Mouse (Mus musculus) regulatory T cell (primary cell): ENCODE data around the gene Nupl2.

ENCODE experiments used
- in situ Hi-C: fragments of 300-600 bp; cut with MboI, MseI; formaldehyde crosslinking; loops from one replicate; pipeline ENCODE4 v1.15.1; 2025; ENCODE audit warnings: high pct_unique_total_duplicates

Nupl2 gene

DNA sequence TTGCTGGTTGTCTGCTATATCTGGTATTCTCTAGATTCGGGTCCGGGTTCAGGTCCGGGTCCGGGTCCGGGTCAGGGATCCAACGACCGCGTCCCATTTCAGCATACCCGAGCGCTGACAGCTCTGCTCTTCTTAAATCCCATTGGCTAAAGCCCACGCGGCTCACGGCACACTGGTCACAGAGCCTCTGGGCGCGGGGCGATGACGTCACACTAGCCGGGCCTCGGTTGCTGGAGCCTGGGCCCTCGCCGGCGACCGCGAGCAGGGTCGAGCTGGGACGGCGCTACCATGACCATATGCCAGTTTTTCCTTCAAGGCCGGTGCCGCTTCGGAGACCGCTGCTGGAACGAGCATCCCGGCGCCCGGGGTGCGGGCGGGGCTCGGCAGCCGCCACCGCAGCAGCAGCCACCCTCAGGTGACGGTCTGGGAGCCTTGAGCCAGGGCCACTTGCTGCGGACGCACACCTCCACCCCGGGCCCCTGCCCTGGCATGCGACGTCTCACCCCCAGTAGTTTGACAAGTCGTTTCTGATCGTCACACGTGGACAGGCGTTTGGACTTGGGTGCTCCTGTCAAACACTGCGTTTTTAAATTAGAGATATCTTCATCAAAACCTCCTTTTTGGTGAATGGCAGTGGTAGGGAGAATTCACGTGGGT is at the start of gene Nupl2:
Gene Nupl2 (plus strand): TSS at position 175 of the 657 bp plus-strand sequence.
- in situ Hi-C loops, result loop anchor here (5.0 kb wide), 1 partner anchor 58 kb away; no protein-coding TSS in a partner anchor

DNA sequence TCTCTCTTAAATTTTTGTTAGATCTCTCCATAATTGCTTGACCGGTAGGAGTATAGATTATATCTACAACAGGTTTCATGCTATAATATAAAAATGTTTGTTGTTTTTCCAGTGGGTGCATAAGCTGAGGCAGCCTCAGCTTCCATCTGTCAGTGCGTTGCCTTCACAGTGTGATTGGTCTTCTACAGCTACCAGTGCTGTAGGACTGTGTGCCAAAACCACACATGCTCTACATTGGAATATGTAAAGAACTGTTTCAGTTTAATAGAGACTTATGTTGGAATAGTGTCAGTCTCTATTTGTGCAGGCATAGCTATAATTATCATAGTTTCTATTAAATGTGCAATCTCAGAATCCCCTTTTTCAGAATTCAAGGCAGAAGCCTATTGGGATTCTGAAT is 42.5 kb upstream of the Nupl2 start:
- in situ Hi-C loops, result no loop called here

DNA sequence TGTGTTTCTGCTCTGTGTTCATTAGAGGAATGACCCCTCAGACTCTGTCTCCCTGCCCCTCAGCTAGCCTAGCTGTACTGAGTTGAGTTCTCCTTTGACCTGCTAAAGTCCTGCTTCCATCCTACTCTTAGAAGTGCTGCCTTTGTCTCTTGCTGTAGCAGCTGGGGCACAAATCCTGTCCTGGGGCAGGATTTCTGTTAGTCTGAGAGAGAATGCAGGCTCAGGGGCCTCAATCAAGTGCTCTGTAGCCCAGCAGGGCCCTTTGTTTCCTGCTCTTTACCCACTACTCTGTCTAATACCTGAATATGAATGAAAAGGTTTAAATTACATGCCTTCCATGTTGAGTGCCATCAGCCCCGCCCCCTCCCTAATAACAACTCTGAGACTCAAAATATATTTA is 40.6 kb upstream of the Nupl2 start:
- in situ Hi-C loops, result no loop called here

DNA sequence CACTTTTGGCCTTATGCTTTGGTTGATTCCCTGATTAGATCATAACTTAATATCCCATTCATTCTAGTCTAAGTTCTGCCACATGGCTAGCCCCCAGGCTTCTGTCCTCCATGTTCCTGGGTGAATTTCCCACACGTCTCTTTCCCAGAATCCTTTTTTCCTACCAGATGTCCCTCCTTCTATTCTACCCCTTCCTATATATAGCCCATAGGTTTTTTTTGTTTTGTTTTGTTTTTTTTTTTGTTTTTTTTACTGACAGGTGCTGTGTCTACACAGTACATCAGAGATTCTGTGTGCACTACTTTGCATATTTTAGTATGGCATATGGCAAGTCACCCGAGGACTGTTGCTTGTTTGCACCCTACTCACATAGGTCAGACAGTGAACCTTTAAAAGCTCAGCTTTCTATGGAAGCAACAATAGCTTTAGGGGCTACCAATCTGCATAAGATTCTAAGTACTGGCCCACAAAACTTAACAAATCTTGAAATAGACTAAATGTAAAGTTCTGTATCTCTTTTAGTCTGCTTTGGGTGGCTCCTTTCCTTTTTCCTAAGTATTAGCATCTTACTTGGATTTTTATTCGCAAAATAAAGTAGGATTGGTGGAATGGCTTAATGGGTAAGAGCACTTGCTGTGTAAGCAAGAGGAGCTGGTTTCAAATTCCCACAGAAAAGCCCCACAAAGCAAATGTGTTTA is 40.0 kb upstream of the Nupl2 start:
- in situ Hi-C loops, result no loop called here

DNA sequence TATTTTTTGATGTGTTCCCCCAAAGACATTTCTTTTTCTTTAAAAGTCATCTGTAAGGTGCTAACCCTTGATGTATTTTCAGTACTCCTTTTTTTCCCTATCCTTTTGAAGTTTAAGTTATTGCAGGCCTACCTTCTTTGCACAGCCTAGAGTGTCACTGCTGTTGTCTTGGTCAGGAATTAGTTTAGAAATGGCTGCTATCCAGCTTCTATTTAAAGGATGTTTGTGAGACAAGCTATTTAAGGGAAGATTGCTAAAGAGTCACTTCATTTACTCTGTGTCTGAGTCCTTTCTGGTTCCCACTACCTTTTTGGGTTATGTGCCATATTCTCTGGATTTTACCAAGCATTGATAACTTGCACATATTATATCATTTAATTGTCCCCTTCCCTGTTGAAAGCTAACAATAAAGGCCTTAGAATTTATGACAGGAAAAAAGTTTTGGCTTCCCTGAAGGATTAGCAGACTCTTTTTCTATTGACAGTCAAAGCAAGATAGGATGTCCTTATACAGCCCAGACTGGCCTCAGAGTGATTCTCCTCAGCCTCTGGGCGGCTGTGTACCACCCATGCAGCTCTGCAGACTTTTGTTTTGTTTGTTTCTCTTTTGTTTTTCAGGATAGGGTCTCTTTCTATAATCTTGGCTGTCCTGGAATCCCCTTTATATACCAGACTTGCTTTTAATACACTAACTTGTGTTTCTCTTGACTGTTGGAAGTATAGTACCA is 38.7 kb upstream of the Nupl2 start:
- in situ Hi-C loops, result no loop called here

DNA sequence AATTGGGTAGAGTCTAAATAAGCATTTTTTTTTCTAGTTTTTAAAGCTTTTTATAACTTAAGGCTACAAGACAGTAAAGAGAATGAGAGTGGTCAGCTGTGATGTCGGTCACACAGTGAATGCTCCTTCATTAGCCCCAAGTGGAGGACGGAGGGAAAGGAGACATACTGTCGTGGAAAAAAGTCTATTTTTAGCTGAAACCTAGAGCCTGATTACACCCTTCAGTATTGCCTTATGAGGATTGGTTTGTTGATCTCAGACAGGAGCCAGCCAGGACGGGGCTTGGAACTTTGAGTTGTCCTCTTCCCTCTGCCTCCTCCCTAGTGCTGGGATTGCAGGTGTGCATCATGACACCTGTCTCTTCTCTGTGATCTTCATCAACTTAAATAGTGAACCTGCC is 37.8 kb upstream of the Nupl2 start:
- in situ Hi-C loops, result no loop called here

DNA sequence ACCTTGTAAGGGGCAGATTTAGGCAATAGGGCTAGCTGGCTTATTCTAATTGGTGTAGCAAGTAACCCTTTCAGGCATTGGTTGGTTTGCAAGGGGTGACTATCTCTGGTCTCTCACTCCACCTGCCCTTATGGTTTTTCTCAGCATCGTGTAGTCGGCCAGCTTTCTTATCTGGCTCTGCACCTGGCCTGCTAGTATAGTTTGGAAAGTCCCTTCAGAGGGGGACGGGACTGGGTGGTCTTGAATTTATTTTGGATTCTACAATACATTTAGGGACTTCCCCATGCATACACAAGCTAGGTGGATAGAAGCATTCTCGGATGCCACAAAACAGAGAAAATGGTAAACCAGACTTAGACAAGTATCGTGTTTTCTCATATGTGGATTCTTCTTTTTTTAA is 17.8 kb upstream of the Nupl2 start:
- in situ Hi-C loops, result no loop called here

DNA sequence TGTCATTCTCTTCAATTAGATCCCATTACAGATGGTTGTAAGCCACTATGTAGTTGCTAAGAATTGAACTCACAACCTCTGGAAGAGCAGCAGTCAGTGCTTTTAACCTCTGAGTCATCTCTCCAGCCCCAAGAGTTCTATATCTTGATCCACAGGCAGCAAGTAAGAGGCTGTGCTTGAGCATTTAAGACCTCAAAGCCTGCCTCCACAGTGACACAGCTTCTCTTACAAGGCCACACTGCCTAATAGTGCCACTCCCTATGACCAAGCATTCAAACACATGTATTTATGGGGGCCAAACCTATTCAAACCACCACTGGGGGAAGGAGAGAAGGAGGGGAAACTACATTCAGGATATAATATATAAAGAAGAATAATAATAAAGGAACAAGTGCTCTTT is 12.6 kb upstream of the Nupl2 start:
- in situ Hi-C loops, result no loop called here

DNA sequence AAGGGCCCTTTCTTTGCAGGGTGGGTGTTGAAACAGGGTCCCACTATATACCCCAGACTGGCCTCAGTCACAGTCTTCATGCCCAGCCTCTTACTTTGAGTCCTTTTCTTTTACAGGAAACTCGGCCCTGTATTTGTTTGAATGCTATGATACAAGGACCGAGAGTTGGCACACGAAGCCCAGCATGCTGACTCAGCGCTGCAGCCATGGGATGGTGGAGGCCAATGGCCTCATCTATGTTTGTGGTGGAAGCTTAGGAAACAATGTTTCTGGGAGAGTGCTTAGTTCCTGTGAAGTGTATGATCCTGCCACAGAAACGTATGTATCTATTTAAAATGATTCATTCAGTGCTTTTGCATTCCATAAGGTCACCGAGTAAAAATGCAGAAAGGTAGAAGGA is 8.0 kb upstream of the Nupl2 start:
- in situ Hi-C loops, result no loop called here

DNA sequence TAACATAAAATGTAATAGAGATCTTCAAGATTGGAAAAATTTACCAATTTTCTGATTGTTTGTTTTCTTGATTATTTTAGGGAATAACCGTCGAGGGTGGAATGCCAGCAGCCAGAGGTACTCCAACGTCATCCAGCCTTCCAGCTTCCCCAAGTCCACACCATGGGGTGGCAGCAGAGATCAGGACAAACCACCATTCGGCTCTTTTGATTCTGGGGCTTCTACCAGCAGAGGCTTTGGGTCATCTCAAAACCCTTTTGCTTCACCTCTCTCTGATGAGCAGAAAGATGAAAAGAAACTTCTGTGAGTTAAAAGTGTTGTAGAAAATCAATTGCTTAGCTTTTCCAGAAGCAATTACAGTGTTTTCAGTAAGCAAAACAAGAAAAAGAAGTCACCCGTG is 2.5 kb downstream of the Nupl2 start:
- in situ Hi-C loops, result no loop called here

DNA sequence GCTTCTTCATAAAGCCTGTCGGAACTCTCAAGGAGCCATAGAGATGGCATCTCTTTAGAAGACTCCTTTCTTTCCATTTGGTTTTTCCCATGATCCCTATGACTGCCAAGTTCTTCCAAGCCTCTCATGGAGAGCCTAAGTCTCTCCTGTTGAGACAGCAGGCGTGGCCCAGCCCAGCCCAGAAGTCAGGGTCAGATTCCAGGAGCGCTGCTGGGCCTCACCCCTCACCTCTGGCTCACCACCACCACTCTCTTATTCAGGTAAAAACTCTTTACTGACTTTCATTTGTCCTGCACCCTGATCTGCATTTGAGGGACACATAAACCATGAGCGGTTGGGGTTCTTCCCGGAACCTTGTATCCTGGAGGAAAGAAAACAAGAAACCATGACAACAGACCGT is 5.1 kb downstream of the Nupl2 start:
- in situ Hi-C loops, result no loop called here

DNA sequence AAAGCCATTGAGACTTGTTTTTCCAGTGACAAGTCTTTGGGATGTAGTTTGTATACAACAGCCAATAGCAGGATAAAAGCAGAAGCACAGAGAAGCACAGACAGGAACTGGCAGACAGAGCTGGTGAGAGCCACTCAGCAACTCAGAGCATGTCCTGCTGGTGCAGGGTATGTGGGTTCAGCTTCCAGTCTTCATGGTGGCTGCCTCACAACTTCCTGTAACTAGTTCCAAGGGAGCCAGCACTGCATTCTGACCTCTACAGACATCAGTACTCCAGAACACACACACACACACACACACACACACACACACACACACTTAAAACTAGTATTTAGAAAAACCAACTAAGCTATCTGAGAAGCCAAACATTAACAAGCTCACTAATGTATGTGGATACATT is 7.3 kb downstream of the Nupl2 start:
- in situ Hi-C loops, result no loop called here

DNA sequence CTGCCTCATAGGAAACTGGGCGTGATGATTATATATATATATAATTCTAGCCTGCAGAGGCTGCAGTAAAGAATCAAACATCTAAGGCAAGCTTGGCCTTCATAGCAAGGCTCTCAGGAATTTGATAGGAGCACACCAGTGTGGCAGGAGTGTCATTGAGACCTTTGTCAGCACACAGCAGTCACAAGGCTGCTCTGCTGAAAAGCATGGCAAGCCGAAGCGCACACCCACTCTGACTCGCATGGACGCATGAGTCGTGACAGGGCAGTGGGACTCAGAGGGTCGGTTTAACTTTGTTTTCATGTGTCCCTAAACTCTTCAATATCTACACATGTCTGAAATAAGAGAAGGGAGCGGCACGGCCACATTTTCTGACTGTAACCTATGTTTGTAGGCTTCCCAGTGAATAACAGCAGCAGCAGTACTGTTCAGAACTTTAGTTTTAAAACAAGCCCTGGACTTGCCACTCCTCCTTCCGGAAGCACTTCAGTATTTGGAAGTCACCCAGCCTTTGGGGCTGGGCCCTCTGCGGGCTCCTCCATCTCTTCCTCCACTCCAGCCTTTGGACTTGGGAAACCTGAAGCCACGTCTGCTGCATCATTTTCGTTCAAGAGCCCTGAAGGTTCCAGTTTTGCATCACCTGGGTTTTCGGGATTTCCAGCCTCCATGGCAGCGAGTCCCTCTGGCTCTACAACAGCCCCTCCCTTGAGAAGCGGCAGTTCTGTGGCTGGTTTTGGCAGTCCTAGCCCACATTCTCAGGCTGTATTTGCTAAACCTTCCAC is 16.9 kb downstream of the Nupl2 start:
- in situ Hi-C loops, result no loop called here

DNA sequence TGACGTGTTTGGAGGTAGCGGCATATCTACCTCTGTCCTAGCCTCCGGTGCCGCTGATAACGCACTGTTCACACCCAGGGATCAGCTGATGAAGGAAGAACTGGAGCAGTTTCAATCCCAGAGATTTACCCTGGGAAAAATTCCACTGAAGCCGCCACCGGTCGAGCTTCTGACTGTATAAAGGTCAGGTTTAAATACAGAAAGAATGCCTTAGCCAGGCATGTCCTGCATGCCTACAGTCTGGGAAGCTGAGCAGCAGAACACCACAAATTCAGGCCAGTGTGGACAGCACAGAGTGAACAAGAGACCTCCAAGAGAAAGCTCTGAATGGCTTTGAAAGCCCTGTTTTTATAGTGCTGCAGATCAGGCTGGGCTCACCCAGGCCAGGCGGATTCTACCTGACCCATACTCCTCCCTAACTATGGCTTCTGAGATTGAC is 17.6 kb downstream of the Nupl2 start:
- in situ Hi-C loops, result no loop called here

DNA sequence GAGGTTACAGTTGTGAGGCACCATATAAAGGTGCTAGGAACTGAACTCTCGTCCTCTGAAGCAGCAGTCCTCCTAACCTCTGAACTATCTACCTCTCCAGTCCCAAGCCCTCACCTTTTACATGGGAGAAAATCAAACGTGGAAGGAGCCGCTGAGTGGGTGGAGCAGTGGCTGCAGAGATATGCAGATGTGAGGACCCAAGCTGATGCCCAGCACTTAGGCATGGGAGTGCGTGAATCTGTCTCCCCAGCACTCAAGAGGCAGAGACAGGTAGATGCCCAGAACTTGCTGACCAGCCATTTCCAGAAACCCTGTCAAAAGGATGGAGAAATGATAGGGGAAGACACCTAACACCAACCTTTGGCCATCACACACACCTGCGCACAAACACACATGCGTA is 18.3 kb downstream of the Nupl2 start:
- in situ Hi-C loops, result no loop called here

DNA sequence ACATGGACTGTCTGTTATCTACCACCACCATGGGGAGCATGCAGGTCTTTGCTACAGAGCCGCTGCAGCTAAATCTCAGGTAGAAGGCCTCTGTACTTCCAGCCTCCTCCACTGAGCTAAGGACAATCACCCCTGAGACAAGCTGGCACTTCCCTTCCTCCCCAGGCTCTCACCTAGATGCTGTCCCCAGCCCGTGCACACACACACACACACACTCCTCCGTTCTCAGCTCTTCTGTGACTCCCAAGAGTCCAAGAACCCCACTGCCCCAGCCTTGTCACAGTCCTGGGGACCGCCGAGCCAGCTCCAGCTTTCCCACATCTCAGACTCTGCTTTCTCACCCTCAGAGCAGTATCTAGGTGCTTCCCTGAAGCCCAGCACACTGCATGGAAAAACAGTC is 19.2 kb downstream of the Nupl2 start:
- in situ Hi-C loops, result no loop called here

DNA sequence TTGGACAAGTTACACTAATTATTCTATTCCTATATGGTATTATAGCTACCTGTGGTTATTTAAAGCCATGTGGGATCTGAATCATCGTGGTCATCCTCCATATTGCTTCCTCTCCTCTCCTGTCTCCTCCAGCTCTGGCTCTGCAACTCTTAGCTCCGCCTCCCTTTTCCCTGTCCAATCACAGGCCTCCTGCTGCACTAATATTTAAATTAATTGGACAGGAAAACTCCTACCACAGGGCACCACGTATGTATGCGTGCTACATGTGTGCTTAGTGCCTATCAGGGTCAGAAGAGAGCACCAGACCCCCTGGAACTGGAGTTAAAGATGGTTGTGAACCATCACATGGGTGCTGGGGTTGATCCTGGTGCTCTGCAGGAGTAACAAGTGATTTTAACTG is 23.7 kb downstream of the Nupl2 start:
- in situ Hi-C loops, result no loop called here

DNA sequence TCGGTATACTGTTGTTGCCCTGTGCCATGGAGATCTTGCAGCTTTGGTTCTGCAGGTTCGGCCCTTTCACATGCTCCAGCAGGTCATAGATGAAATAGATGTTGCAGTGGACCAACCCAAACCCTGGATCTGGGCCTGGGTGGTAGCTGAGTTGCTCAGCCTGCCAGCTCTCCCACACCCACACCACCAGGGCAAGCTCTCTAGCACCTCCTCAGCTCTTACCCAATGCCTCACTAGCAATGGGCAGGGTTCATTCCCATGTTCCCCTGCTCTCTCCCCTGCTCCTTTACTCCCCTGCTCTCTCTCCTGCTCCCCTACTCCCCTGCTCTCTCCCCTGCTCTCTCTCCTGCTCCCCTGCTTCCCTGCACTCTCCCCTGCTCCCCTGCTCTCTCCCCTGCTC is 27.1 kb downstream of the Nupl2 start:
- in situ Hi-C loops, result no loop called here

DNA sequence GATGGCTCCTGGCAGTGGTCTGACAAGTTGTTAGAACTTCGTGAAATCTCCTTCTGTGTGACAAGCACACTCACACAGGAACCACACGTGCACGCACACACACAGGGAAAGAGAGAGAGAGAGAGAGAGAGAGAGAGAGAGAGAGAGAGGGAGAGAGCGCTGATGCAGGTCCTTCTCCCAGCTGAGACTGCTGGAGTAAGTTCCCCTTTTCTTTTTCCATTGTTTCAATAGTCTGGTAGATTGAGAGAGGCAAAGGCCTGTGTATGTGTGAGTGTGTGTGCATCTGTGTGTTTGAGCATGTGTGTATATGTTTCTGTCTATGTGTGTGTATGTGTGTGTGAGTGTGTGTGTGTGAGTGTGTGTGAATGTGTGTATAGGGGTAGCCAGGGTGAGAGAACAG is 36.2 kb downstream of the Nupl2 start:
- in situ Hi-C loops, result loop anchor here (5.0 to 10.0 kb wide), 2 partner anchors 46 to 104 kb away; no protein-coding TSS in a partner anchor

DNA sequence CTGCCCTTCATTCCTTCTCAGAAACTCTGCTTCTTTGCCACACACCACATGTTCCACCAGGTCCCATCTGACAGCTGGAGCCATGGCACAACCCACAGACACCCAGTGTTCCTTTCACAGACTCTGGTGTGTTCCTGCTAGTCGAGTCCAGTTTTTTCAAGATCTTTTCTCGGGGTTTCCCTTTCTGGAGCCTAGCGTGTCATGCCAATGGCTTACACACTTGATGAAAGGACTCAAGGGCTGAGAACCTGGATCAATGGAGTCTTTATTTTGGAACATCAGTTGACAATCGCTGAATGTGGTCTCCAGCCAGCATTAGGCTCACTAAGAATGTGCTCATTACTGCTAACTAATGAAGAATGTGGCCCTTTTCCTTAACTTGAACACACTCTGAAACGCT is 37.7 kb downstream of the Nupl2 start:
- in situ Hi-C loops, result loop anchor here (5.0 to 10.0 kb wide), 2 partner anchors 45 to 102 kb away; no protein-coding TSS in a partner anchor

DNA sequence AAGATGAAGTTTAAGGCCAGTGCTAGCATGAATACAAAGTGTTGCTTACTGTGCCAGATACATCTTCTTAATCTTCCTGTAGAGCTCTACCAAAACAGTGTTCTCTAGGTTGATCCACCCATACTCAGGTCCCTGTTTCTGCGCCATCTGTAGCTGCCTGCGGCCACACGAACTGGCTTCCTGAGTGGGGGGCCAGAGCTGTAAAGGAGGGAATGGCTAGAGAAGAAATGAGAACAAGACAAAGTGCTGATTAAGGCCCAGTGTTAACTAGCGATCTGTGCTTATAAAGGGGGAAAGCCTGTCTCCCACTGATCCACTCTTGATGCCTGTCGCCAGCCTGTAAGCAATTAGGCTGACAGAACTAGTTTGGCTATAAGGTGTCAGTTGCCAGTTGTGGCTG is 38.5 kb downstream of the Nupl2 start:
- in situ Hi-C loops, result loop anchor here (5.0 to 10.0 kb wide), 2 partner anchors 44 to 102 kb away; no protein-coding TSS in a partner anchor

DNA sequence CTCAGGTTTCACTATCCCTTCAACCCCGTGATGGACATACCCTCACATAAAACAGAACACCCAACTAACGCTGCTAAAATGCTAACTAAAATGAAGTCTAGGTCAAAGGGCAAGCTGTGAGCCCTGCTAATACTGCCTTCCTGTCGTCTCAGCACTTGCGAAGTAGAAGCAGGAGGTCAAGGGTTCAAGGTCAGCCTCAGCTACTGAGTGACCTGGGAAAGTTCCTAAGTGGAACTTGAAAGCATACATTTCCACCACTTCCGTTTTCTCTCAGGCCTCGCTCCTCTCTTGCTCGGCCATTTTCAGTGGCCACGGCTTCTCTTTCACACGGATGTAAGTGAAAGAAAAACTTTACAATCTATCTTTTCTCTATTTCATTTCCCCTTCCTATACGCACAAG is 43.2 kb downstream of the Nupl2 start:
- in situ Hi-C loops, result loop anchor here (10.0 kb wide), 1 partner anchor 97 kb away; no protein-coding TSS in a partner anchor
